Mouse (Mus musculus) liver, embryonic 16.5 days (tissue): Measurements from ENCODE around the gene 2310057J18Rik. TPM values are rescaled to one million over a fixed set of nuclear protein-coding genes. Genes with fewer than 3 reads are reported as not detected.
"Not testable (repeated sequence)": the region's sequence is repeated elsewhere in the genome, so short reads cannot be mapped to it uniquely, and the experiment has no call there.

ENCODE experiments used
- ATAC-seq: fragments of 200-750 bp; cut with Nextera tagmentation; 2 replicates; pipeline ENCODE4 v1.8.0; 2017; ENCODE audit warnings: low read depth, mild to moderate bottlenecking, moderate number of reproducible peaks, moderate library complexity
- H3K27ac ChIP-seq: fragments of 300-500 bp; sonication (generic); 2 replicates; pipeline ENCODE4 v1.5.1; 2014; ENCODE audit warnings: mild to moderate bottlenecking, low read length
- H3K27me3 ChIP-seq: fragments of 300-500 bp; sonication (generic); 2 replicates; pipeline ENCODE4 v1.6.1; 2014; ENCODE audit warnings: low read depth, low read length, mixed read lengths; ENCODE audit not compliant: control insufficient read depth, insufficient read depth
- H3K36me3 ChIP-seq: fragments of 300-500 bp; sonication (generic); 2 replicates; pipeline ENCODE4 v1.6.1; 2014; ENCODE audit warnings: mild to moderate bottlenecking; ENCODE audit not compliant: control insufficient read depth, insufficient read depth
- H3K4me1 ChIP-seq: fragments of 300-500 bp; sonication (generic); 2 replicates; pipeline ENCODE4 v1.6.1; 2014; ENCODE audit warnings: low read depth, low read length, mixed read lengths; ENCODE audit not compliant: control insufficient read depth
- H3K4me2 ChIP-seq: fragments of 300-500 bp; sonication (generic); 2 replicates; pipeline ENCODE4 v1.6.1; 2014; ENCODE audit warnings: low read depth, low read length, mixed read lengths
- H3K4me3 ChIP-seq: fragments of 300-500 bp; sonication (generic); 2 replicates; pipeline ENCODE4 v1.5.1; 2014; ENCODE audit warnings: low read depth, mild to moderate bottlenecking, low read length
- H3K9ac ChIP-seq: fragments of 300-500 bp; sonication (generic); 2 replicates; pipeline ENCODE4 v1.6.1; 2014; ENCODE audit warnings: low read depth, low read length
- H3K9me3 ChIP-seq: fragments of 300-500 bp; sonication (generic); replicated peaks from 2 replicates; pipeline ENCODE4 v1.6.1; 2016; ENCODE audit warnings: low read length; ENCODE audit not compliant: control insufficient read depth
- WGBS: fragments of 180-500 bp; shearing (Covaris S2); extraction: QIAGEN DNeasy Blood & Tissue Kit; methylation state at CpG from one replicate; pipeline ENCODE4 v1.1.7; 2014; ENCODE audit not compliant: insufficient replicate concordance; 5-methylcytosine and 5-hydroxymethylcytosine counted together
- polyA plus RNA-seq: library from polyadenylated mRNA; unstranded; fragments of >200 nt; fragmentation: Nextera tagmentation; extraction: Ambion mirVana; gene quantifications from 2 replicates; pipeline ENCODE4 v1.2.1, GENCODE M21; 2015

The 2310057J18Rik gene
- polyA plus RNA-seq, result not detected in 2 replicates

DNA sequence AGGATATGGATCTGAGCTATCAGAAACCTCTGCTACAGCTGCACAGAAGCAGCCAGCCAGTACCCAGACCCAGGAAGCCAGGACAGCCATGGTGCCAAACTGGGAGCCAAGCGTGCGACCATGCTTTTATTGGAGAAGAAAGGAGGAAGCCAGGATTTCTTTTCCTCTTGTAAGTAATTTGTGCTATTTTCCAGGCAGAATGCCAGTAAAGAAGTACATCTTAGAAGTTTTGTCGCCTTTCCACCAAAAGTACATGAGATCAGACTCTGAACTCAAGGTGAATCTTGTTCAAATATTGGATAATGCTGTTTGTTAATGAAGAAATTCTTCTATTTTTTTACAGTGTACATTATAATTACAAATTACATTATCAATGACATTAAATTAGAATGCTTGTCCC lies at the start of gene 2310057J18Rik:
TSS of gene 2310057J18Rik (minus strand) at position 101 of the 400 bp plus-strand sequence.
- Histone ChIP-seq H3K27me3 (no peaks in the 10 kb centered on the region), H3K36me3 (no peaks in the 10 kb centered on the region), H3K9me3 (no peaks in the 10 kb centered on the region), H3K4me1 (no peaks in the 10 kb centered on the region), H3K27ac (no peak within 1 kb of the TSS), H3K4me2 (no peak within 1 kb of the TSS), H3K9ac (no peak within 1 kb of the TSS), H3K4me3 (no peak within 1 kb of the TSS)
- ATAC-seq, result no peak
- WGBS, result 63% methylated on average over 3 of the region's 3 CpGs

GRCm38 (mm10) chr10:29029960-29030359 lies 43.9 kb upstream of the 2310057J18Rik start:
- not testable (repeated sequence) for H3K4me2 ChIP-seq, H3K4me1 ChIP-seq, H3K27ac ChIP-seq, H3K9ac ChIP-seq, H3K4me3 ChIP-seq, H3K27me3 ChIP-seq, ATAC-seq, H3K9me3 ChIP-seq, H3K36me3 ChIP-seq
- WGBS, result 78% methylated on average over 10 of the region's 20 CpGs

GRCm38 (mm10) chr10:29019496-29020270 lies 33.6 kb upstream of the 2310057J18Rik start:
- no peaks in the 10 kb centered on the region for H3K9me3 ChIP-seq
- 56% methylated on average over 7 of the region's 7 CpGs for WGBS

GRCm38 (mm10) chr10:28997776-28998175 lies 11.7 kb upstream of the 2310057J18Rik start:
- Histone ChIP-seq H3K4me2 (no peak overlapping the region), H3K9ac (no peak overlapping the region), H3K9me3 (no peaks in the 10 kb centered on the region), H3K4me3 (no peak overlapping the region), H3K27me3 (no peaks in the 10 kb centered on the region), H3K27ac (no peak overlapping the region), H3K36me3 (no peaks in the 10 kb centered on the region), H3K4me1 (no peaks in the 10 kb centered on the region)
- no peak for ATAC-seq

More at GRCm38 (mm10) chr10:29019496-29020270, 33.6 kb upstream of the 2310057J18Rik start:
- Histone ChIP-seq H3K27ac (no peak overlapping the region), H3K9ac (no peak overlapping the region), H3K4me2 (no peak overlapping the region), H3K4me1 (no peaks in the 10 kb centered on the region), H3K27me3 (no peaks in the 10 kb centered on the region), H3K36me3 (no peaks in the 10 kb centered on the region), H3K4me3 (no peak overlapping the region)
- ATAC-seq, result no peak

DNA sequence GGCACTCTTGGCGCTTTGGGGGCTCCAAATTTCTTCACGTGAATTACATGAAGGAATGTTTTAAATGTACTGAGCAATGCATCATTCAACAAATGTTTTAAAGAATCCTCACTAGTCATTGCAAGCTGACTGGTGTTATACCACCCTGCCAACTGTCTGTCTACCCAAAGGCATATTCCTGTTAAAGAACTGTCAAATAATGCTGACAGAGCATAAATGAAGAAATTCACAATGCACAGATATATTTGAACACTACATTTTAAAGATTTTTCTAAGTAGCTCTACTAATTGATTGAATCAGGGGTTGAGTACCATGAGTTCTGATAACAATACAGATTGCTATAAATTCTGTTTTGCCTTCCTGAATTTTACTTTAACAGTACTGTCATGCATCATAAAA lies 2.9 kb upstream of the 2310057J18Rik start:
- no peaks in the 10 kb centered on the region for H3K36me3 ChIP-seq
- H3K9ac ChIP-seq, result no peak overlapping the region
- H3K4me3 ChIP-seq, result no peak overlapping the region
- no peak overlapping the region for H3K4me2 ChIP-seq
- no peak overlapping the region for H3K27ac ChIP-seq
- no peak for ATAC-seq
- no peaks in the 10 kb centered on the region for H3K9me3 ChIP-seq
- 42% methylated on average over 2 of the region's 2 CpGs for WGBS
- no peaks in the 10 kb centered on the region for H3K4me1 ChIP-seq
- H3K27me3 ChIP-seq, result no peaks in the 10 kb centered on the region

- H3K9me3 ChIP-seq, result no peaks in the 10 kb centered on the region
- no peak overlapping the region for H3K27ac ChIP-seq
- H3K4me3 ChIP-seq, result no peak overlapping the region
- H3K9ac ChIP-seq, result no peak overlapping the region
- 63% methylated on average over 1 of the region's 1 CpGs for WGBS
- H3K36me3 ChIP-seq, result no peaks in the 10 kb centered on the region
- no peak overlapping the region for H3K4me2 ChIP-seq
- H3K27me3 ChIP-seq, result no peaks in the 10 kb centered on the region
- ATAC-seq, result no peak
- no peaks in the 10 kb centered on the region for H3K4me1 ChIP-seq
Observed at GRCm38 (mm10) chr10:28968189-28968588, 17.9 kb downstream of the 2310057J18Rik start.

GRCm38 (mm10) chr10:28955138-28955537 lies 31.0 kb downstream of the 2310057J18Rik start:
- no peak for ATAC-seq
- Histone ChIP-seq H3K27me3 (no peaks in the 10 kb centered on the region), H3K4me2 (no peak overlapping the region), H3K36me3 (no peaks in the 10 kb centered on the region), H3K27ac (no peak overlapping the region), H3K4me3 (no peak overlapping the region), H3K9ac (no peak overlapping the region), H3K4me1 (no peaks in the 10 kb centered on the region), H3K9me3 (no peaks in the 10 kb centered on the region)
- 42% methylated on average over 4 of the region's 4 CpGs for WGBS

DNA sequence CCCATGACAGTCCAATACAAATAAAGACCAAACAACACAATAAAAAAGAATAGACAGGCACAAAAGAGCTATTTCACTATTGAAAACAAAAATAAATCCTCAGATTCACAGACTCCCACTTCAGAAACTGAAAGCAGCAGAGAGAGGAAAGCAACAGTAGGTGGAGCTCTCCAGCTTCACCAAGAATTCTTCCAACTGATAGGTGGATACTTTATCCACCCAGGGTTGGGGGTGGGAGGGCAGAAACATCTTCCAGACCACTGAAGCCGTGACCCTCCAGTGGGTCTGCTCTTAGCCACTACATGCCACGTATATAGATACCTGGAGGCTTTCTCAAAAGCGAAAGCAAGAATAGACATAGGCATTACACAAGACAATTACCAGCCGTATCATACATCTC lies 31.6 kb downstream of the 2310057J18Rik start:
- Histone ChIP-seq H3K4me3 (no peak overlapping the region), H3K36me3 (no peaks in the 10 kb centered on the region), H3K27me3 (no peaks in the 10 kb centered on the region), H3K9ac (no peak overlapping the region), H3K9me3 (no peaks in the 10 kb centered on the region), H3K27ac (no peak overlapping the region), H3K4me2 (no peak overlapping the region), H3K4me1 (no peaks in the 10 kb centered on the region)
- no peak for ATAC-seq
- 38% methylated on average over 4 of the region's 4 CpGs for WGBS
